Mouse (Mus musculus) neural tube, embryonic 13.5 days (tissue): Measurements from ENCODE around the gene Taf5. TPM values are rescaled to one million over a fixed set of nuclear protein-coding genes. Genes with fewer than 3 reads are reported as not detected.
A peak's percentile ranks its signal among the peaks of the same experiment; 100 is the strongest.

Experiments used
- ATAC-seq: fragments of 200-750 bp; cut with Nextera tagmentation; 2 replicates; pipeline ENCODE4 v1.8.0; 2017; ENCODE audit warnings: low read depth, mild to moderate bottlenecking, moderate TSS enrichment, moderate library complexity
- H3K27ac ChIP-seq: fragments of 300-500 bp; sonication (generic); replicated peaks from 2 replicates; pipeline ENCODE4 v1.5.1; 2015; ENCODE audit warnings: moderate library complexity, mild to moderate bottlenecking, inconsistent platforms
- H3K27me3 ChIP-seq: fragments of 300-500 bp; sonication (generic); 2 replicates; pipeline ENCODE4 v1.6.1; 2015; ENCODE audit warnings: mild to moderate bottlenecking, inconsistent platforms
- H3K36me3 ChIP-seq: fragments of 300-500 bp; sonication (generic); 2 replicates; pipeline ENCODE4 v1.6.1; 2015; ENCODE audit warnings: mild to moderate bottlenecking, inconsistent platforms
- H3K4me1 ChIP-seq: fragments of 300-500 bp; sonication (generic); replicated peaks from 2 replicates; pipeline ENCODE4 v1.6.1; 2015; ENCODE audit warnings: inconsistent platforms
- H3K4me2 ChIP-seq: fragments of 300-500 bp; sonication (generic); 2 replicates; pipeline ENCODE4 v1.6.1; 2015; ENCODE audit warnings: inconsistent platforms, mild to moderate bottlenecking, moderate library complexity
- H3K4me3 ChIP-seq: fragments of 300-500 bp; sonication (generic); 2 replicates; pipeline ENCODE4 v1.5.1; 2015; ENCODE audit warnings: mild to moderate bottlenecking, inconsistent platforms
- H3K9ac ChIP-seq: fragments of 300-500 bp; sonication (generic); 2 replicates; pipeline ENCODE4 v1.6.1; 2015; ENCODE audit warnings: moderate library complexity, mild to moderate bottlenecking, inconsistent platforms
- H3K9me3 ChIP-seq: fragments of 300-500 bp; sonication (generic); 2 replicates; pipeline ENCODE4 v1.6.1; 2016; ENCODE audit warnings: inconsistent platforms
- WGBS: fragments of 180-500 bp; shearing (Covaris S2); methylation state at CpG from one replicate; pipeline ENCODE4 v1.1.7; 2015; 5-methylcytosine and 5-hydroxymethylcytosine counted together
- polyA plus RNA-seq: library from polyadenylated mRNA; unstranded; fragments of >200 nt; fragmentation: Nextera tagmentation; extraction: Ambion mirVana; gene quantifications from 2 replicates; pipeline ENCODE4 v1.2.1, GENCODE M21; 2015

Gene Taf5
- polyA plus RNA-seq, 1 experiment from 2014 or later, result 7.2 TPM

GRCm38 (mm10) chr19:47067924-47068611 lies 522 bp downstream of the Taf5 start:
- peak; percentile 93 for ATAC-seq
- peak overlapping the region; percentile 99 for H3K4me3 ChIP-seq
- peaks cover 23% of the 10 kb centered on the region for H3K36me3 ChIP-seq
- peak overlapping the region; percentile 93 for H3K27ac ChIP-seq
- H3K27me3 ChIP-seq, result no peaks in the 10 kb centered on the region
- H3K4me1 ChIP-seq, result peaks cover 16% of the 10 kb centered on the region
- peak overlapping the region; percentile 77 for H3K4me2 ChIP-seq
- no peaks in the 10 kb centered on the region for H3K9me3 ChIP-seq
- peak overlapping the region; percentile 94 for H3K9ac ChIP-seq
- under 1% methylated on average over 72 of the region's 72 CpGs for WGBS

- no peaks in the 10 kb centered on the region for H3K27me3 ChIP-seq
- no peak overlapping the region for H3K27ac ChIP-seq
- peaks cover 40% of the 10 kb centered on the region for H3K36me3 ChIP-seq
- no peak for ATAC-seq
- 90% methylated on average over 3 of the region's 3 CpGs for WGBS
- H3K4me2 ChIP-seq, result no peak overlapping the region
- no peak overlapping the region for H3K4me3 ChIP-seq
- peaks cover 23% of the 10 kb centered on the region for H3K4me1 ChIP-seq
- no peaks in the 10 kb centered on the region for H3K9me3 ChIP-seq
- no peak overlapping the region for H3K9ac ChIP-seq
These were observed 20.7 kb downstream of the Taf5 start for GRCm38 (mm10) chr19:47088226-47088625.

GRCm38 (mm10) chr19:47089718-47090525 lies 22.4 kb downstream of the Taf5 start:
- peak overlapping the region; percentile 91 for H3K27ac ChIP-seq
- WGBS, result 2% methylated on average over 36 of the region's 36 CpGs
- peak; percentile 72 for ATAC-seq
- peak overlapping the region; percentile 97 for H3K9ac ChIP-seq
- H3K4me1 ChIP-seq, result peaks cover 23% of the 10 kb centered on the region
- peak overlapping the region; percentile 94 for H3K4me2 ChIP-seq
- H3K36me3 ChIP-seq, result peaks cover 38% of the 10 kb centered on the region
- H3K4me3 ChIP-seq, result peak overlapping the region; percentile 90
- H3K9me3 ChIP-seq, result no peaks in the 10 kb centered on the region
- H3K27me3 ChIP-seq, result no peaks in the 10 kb centered on the region

DNA sequence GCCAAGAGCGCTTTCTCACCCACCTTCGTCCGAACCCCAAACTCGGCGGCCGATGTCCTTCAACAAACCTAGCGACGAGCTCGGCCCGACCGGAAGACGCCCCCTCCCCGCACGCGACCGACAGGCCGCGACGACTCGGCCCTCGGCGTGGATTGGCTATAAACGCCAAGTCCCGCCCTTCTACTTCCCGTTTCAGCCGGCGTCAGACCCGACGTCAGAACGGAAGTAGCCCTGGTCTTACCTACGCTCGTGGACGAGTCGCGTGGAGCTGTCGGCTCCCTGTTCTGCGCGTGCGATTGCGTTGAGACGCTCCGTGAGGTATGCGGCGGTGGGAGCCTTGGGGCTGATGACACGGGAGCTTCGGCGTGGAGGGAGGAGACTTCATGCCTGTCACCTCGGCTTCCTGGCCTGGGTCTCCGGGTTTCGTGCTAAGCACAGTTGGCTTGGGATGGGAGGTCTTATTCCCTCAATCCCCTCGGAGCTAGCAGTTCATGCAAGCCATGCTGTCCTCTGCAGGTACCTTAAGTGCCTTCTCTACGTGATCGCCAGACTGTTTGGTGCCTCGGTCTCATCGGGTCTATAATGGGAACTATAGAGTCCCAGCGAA lies 23.1 kb downstream of the Taf5 start, which contains the start of the genes Usmg5 and Pdcd11:
Gene Usmg5 (minus strand): TSS at position 98 of the 607 bp plus-strand sequence.
Gene Pdcd11 (plus strand): TSS at position 219 of the 607 bp plus-strand sequence.
- Histone ChIP-seq H3K4me1 (peaks cover 23% of the 10 kb centered on the region), H3K9me3 (no peaks in the 10 kb centered on the region), H3K4me2 (peak within 1 kb of the TSS; percentile 94), H3K36me3 (peaks cover 39% of the 10 kb centered on the region), H3K4me3 (peak within 1 kb of the TSS; percentile 90), H3K9ac (peak within 1 kb of the TSS; percentile 97), H3K27ac (peak within 1 kb of the TSS; percentile 91), H3K27me3 (no peaks in the 10 kb centered on the region)
- under 1% methylated on average over 56 of the region's 56 CpGs for WGBS
- peak; percentile 100 for ATAC-seq

- no peak overlapping the region for H3K9ac ChIP-seq
- 94% methylated on average over 5 of the region's 5 CpGs for WGBS
These were observed 33.5 kb downstream of the Taf5 start for GRCm38 (mm10) chr19:47101080-47101479.

GRCm38 (mm10) chr19:47104641-47105271 lies 37.2 kb downstream of the Taf5 start:
- ATAC-seq, result no peak
- peaks cover 100% of the 10 kb centered on the region for H3K36me3 ChIP-seq
- no peak overlapping the region for H3K9ac ChIP-seq
- H3K27me3 ChIP-seq, result no peaks in the 10 kb centered on the region
- WGBS, result 96% methylated on average over 9 of the region's 9 CpGs
- no peak overlapping the region for H3K4me3 ChIP-seq
- no peak overlapping the region for H3K27ac ChIP-seq
- H3K9me3 ChIP-seq, result no peaks in the 10 kb centered on the region
- H3K4me1 ChIP-seq, result no peaks in the 10 kb centered on the region
- no peak overlapping the region for H3K4me2 ChIP-seq

More at GRCm38 (mm10) chr19:47101080-47101479, 33.5 kb downstream of the Taf5 start:
- Histone ChIP-seq H3K27ac (no peak overlapping the region), H3K9me3 (no peaks in the 10 kb centered on the region), H3K4me3 (no peak overlapping the region), H3K27me3 (no peaks in the 10 kb centered on the region), H3K4me2 (no peak overlapping the region), H3K4me1 (no peaks in the 10 kb centered on the region), H3K36me3 (peaks cover 99% of the 10 kb centered on the region)
- ATAC-seq, result no peak

- H3K27me3 ChIP-seq, result no peaks in the 10 kb centered on the region
- peaks cover 77% of the 10 kb centered on the region for H3K36me3 ChIP-seq
- no peak overlapping the region for H3K9ac ChIP-seq
- H3K27ac ChIP-seq, result no peak overlapping the region
- no peak for ATAC-seq
- no peak overlapping the region for H3K4me3 ChIP-seq
- H3K9me3 ChIP-seq, result no peaks in the 10 kb centered on the region
- H3K4me2 ChIP-seq, result no peak overlapping the region
- H3K4me1 ChIP-seq, result no peaks in the 10 kb centered on the region
- WGBS, result 89% methylated on average over 2 of the region's 2 CpGs
These were observed 51.1 kb downstream of the Taf5 start for GRCm38 (mm10) chr19:47118634-47119033.

GRCm38 (mm10) chr19:47121054-47121453 lies 53.5 kb downstream of the Taf5 start:
- Histone ChIP-seq H3K4me3 (no peak overlapping the region), H3K27ac (no peak overlapping the region), H3K4me2 (no peak overlapping the region), H3K4me1 (no peaks in the 10 kb centered on the region), H3K36me3 (peaks cover 76% of the 10 kb centered on the region), H3K27me3 (no peaks in the 10 kb centered on the region), H3K9me3 (no peaks in the 10 kb centered on the region), H3K9ac (no peak overlapping the region)
- no peak for ATAC-seq
- 49% methylated on average over 4 of the region's 4 CpGs for WGBS

DNA sequence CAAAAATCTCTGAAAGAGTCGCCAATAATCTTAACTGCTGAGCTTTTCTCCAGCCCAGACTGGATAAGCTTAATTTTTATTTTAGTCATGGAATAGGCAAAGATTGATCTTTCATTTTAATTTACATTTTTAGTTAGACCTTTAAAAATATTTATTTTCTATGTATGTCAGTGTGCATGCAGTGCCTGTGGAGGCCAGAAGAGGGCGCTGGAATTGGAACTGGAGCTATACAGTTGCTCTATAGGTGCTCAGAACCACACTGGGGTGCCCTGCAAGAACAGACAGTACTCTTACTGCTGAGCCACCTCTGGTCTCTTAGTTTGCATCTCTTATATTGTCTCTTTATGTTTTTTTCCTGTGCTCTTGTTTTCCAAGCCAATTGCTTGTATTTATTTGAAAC lies 55.3 kb downstream of the Taf5 start:
- no peak overlapping the region for H3K4me2 ChIP-seq
- no peaks in the 10 kb centered on the region for H3K9me3 ChIP-seq
- no peak overlapping the region for H3K4me3 ChIP-seq
- no peak for ATAC-seq
- H3K36me3 ChIP-seq, result peaks cover 77% of the 10 kb centered on the region
- H3K27me3 ChIP-seq, result no peaks in the 10 kb centered on the region
- H3K9ac ChIP-seq, result no peak overlapping the region
- 29% methylated on average over 2 of the region's 2 CpGs for WGBS
- H3K27ac ChIP-seq, result no peak overlapping the region
- H3K4me1 ChIP-seq, result no peaks in the 10 kb centered on the region

DNA sequence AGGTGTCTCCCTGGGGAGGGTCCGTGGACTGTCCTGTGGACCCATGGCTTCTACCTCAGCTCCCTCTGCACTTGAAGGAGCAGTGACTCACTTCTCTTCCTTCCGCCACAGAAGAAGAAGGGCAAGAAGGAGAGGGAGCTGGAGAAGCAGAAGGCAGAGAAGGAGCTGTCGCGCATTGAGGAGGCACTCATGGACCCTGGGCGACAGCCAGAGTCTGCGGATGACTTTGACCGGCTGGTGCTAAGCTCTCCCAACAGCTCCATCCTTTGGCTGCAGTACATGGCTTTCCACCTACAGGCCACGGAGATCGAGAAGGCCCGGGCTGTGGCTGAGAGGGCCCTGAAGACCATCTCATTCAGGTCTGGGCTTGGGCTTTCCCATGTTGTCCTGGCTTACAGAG lies 60.6 kb downstream of the Taf5 start:
- Histone ChIP-seq H3K36me3 (peaks cover 94% of the 10 kb centered on the region), H3K9ac (no peak overlapping the region)
- WGBS, result 98% methylated on average over 10 of the region's 10 CpGs

GRCm38 (mm10) chr19:47128835-47129234 lies 61.3 kb downstream of the Taf5 start:
- H3K27ac ChIP-seq, result no peak overlapping the region
- H3K36me3 ChIP-seq, result peaks cover 96% of the 10 kb centered on the region
- H3K4me2 ChIP-seq, result no peak overlapping the region
- 91% methylated on average over 11 of the region's 11 CpGs for WGBS
- no peak for ATAC-seq
- no peak overlapping the region for H3K4me3 ChIP-seq
- H3K27me3 ChIP-seq, result no peaks in the 10 kb centered on the region
- no peaks in the 10 kb centered on the region for H3K9me3 ChIP-seq
- H3K4me1 ChIP-seq, result no peaks in the 10 kb centered on the region
- no peak overlapping the region for H3K9ac ChIP-seq

More for the DNA sequence above, 60.6 kb downstream of the Taf5 start:
- ATAC-seq, result no peak
- no peaks in the 10 kb centered on the region for H3K4me1 ChIP-seq
- H3K4me3 ChIP-seq, result no peak overlapping the region
- no peaks in the 10 kb centered on the region for H3K27me3 ChIP-seq
- no peak overlapping the region for H3K4me2 ChIP-seq
- H3K27ac ChIP-seq, result no peak overlapping the region
- no peaks in the 10 kb centered on the region for H3K9me3 ChIP-seq
